ENCODE assay signal across 9 mouse cellular contexts in genomic region chr2:96318556-96318955, GRCm38 (mm10). TPM values are rescaled to one million over a fixed set of nuclear protein-coding genes. Genes with fewer than 3 reads are reported as not detected.
DNase-seq lines count a peak whose midpoint lies in the region; ATAC-seq lines count a peak whose summit lies in the region.
"Had no signal": no experiment of that assay in that cellular context is flagged by ENCODE, and none has a peak within 500 bp of the region (broad histone marks: within the 10 kb centered on the region; RNA-seq: fewer than 3 reads in every experiment).

No protein-coding gene starts in this region.

- ATAC-seq in limb, embryonic 11.5 days (ENCODE audit: insufficient number of reproducible peaks, low FRiP score, low TSS enrichment, low read depth) = no peak
- ATAC-seq in embryonic facial prominence, embryonic 11.5 days (replicated peaks; ENCODE audit: insufficient number of reproducible peaks, low FRiP score, low TSS enrichment, low read depth) = no peak
- no peak for ATAC-seq in hindbrain, embryonic 15.5 days (ENCODE audit: low FRiP score, low read depth)
- ATAC-seq: inflammation-experienced regulatory T-cells, adult 6 months had no signal

- no peaks in the 10 kb centered on the region for H3K27me3 ChIP-seq in limb, embryonic 11.5 days (ENCODE audit: control insufficient read depth, insufficient read depth, low read length)
- H3K27me3 ChIP-seq in limb, embryonic 10.5 days (ENCODE audit: low read depth, poor library complexity, severe bottlenecking) = peaks cover 12% of the 10 kb centered on the region; the same call in 1 of the 2 replicates
- no peaks in the 10 kb centered on the region for H3K27me3 ChIP-seq in embryonic facial prominence, embryonic 11.5 days (ENCODE audit: control insufficient read depth, insufficient read depth, low read length)
- H3K27me3 ChIP-seq in hindbrain, embryonic 15.5 days = no peaks in the 10 kb centered on the region

- H3K9ac ChIP-seq in limb, embryonic 11.5 days (ENCODE audit: low read length) = no peak overlapping the region
- H3K9ac ChIP-seq in embryonic facial prominence, embryonic 11.5 days (replicated peaks; ENCODE audit: low read length) = no peak overlapping the region
- peak overlapping the region; percentile 56 for H3K9ac ChIP-seq in hindbrain, embryonic 15.5 days

- H3K4me3 ChIP-seq in limb, embryonic 11.5 days (ENCODE audit: low read depth, low read length) = no peak overlapping the region
- H3K4me3 ChIP-seq in limb, embryonic 10.5 days = no peak overlapping the region; the same call in 1 of the 2 replicates
- no peak overlapping the region; the same call in 1 of the 2 replicates for H3K4me3 ChIP-seq in embryonic facial prominence, embryonic 11.5 days (ENCODE audit: low read depth, low read length)
- H3K4me3 ChIP-seq in hindbrain, embryonic 15.5 days = peak overlapping the region; percentile 50

- DNase-seq in limb, embryonic 11.5 days (ENCODE audit: low spot score) = no peak
- no peak for DNase-seq in limb, embryonic 10.5 days (ENCODE audit: low spot score)
- DNase-seq in embryonic facial prominence, embryonic 11.5 days (ENCODE audit: low spot score) = peak; percentile 8
- DNase-seq in retina, embryonic 14.5 days (ENCODE audit: low spot score) = peak; percentile 40
- DNase-seq in T-cell, adult 2 months (ENCODE audit: low spot score) = no peak
- no peak for DNase-seq in kidney, adult 8-10 months
- DNase-seq: lung, adult 2 months had no signal

- H3K4me1 ChIP-seq in limb, embryonic 11.5 days (ENCODE audit: control insufficient read depth, insufficient read depth, low read length) = no peaks in the 10 kb centered on the region
- H3K4me1 ChIP-seq in limb, embryonic 10.5 days = peaks cover 9% of the 10 kb centered on the region
- no peaks in the 10 kb centered on the region for H3K4me1 ChIP-seq in embryonic facial prominence, embryonic 11.5 days (ENCODE audit: control insufficient read depth, insufficient read depth, low read length)
- H3K4me1 ChIP-seq in hindbrain, embryonic 15.5 days (replicated peaks) = peaks cover 20% of the 10 kb centered on the region; the same call in 1 of the 2 replicates

- H3K27ac ChIP-seq in limb, embryonic 11.5 days (replicated peaks; ENCODE audit: low read depth, low read length) = no peak overlapping the region
- no peak overlapping the region for H3K27ac ChIP-seq in limb, embryonic 10.5 days
- no peak overlapping the region for H3K27ac ChIP-seq in embryonic facial prominence, embryonic 11.5 days (replicated peaks; ENCODE audit: low read depth, low read length)
- peak overlapping the region; percentile 88 for H3K27ac ChIP-seq in hindbrain, embryonic 15.5 days (replicated peaks)

- no peaks in the 10 kb centered on the region for H3K36me3 ChIP-seq in limb, embryonic 11.5 days (ENCODE audit: control insufficient read depth, insufficient read depth, low read length)
- no peaks in the 10 kb centered on the region for H3K36me3 ChIP-seq in limb, embryonic 10.5 days
- no peaks in the 10 kb centered on the region for H3K36me3 ChIP-seq in embryonic facial prominence, embryonic 11.5 days (replicated peaks; ENCODE audit: control insufficient read depth, insufficient read depth, low read depth, low read length)
- no peaks in the 10 kb centered on the region for H3K36me3 ChIP-seq in hindbrain, embryonic 15.5 days

- no peaks in the 10 kb centered on the region for H3K9me3 ChIP-seq in limb, embryonic 11.5 days (ENCODE audit: control insufficient read depth, low read length)
- no peaks in the 10 kb centered on the region for H3K9me3 ChIP-seq in limb, embryonic 10.5 days (replicated peaks)
- H3K9me3 ChIP-seq in embryonic facial prominence, embryonic 11.5 days (replicated peaks; ENCODE audit: control insufficient read depth, low read length) = no peaks in the 10 kb centered on the region
- no peaks in the 10 kb centered on the region for H3K9me3 ChIP-seq in hindbrain, embryonic 15.5 days

- H3K4me2 ChIP-seq in limb, embryonic 11.5 days (ENCODE audit: low read depth, severe bottlenecking) = peak overlapping the region; percentile 42; the same call in 1 of the 2 replicates
- H3K4me2 ChIP-seq in embryonic facial prominence, embryonic 11.5 days (ENCODE audit: low read depth, low read length) = no peak overlapping the region
- H3K4me2 ChIP-seq in hindbrain, embryonic 15.5 days = peak overlapping the region; percentile 69

- 19% methylated on average over 7 of the region's 7 CpGs for WGBS in limb, embryonic 11.5 days
- 22% methylated on average over 7 of the region's 7 CpGs for WGBS in limb, embryonic 10.5 days
- 10% methylated on average over 7 of the region's 7 CpGs for WGBS in embryonic facial prominence, embryonic 11.5 days
- 8% methylated on average over 7 of the region's 7 CpGs for WGBS in hindbrain, embryonic 15.5 days

RNA-seq across cellular contexts. Expression of gene Lrrc4c, which starts 0.6 kb away (rescaled TPM):
- polyA plus RNA-seq in limb, embryonic 11.5 days (2014; fragmentation: Nextera tagmentation; extraction: Ambion mirVana) = 0.13 and 0.16 TPM in 2 replicates
- polyA plus RNA-seq in limb, embryonic 10.5 days (2016; fragmentation: Nextera tagmentation; extraction: Ambion mirVana) = 0.36 and 0.43 TPM in 2 replicates
- 1.4 and 2.2 TPM in 2 replicates for polyA plus RNA-seq in embryonic facial prominence, embryonic 11.5 days (2014; fragmentation: Nextera tagmentation; extraction: Ambion mirVana)
- polyA plus RNA-seq in hindbrain, embryonic 15.5 days (2015; fragmentation: Nextera tagmentation; extraction: Ambion mirVana) = 33.4 and 35.0 TPM in 2 replicates

Comparison
In these comparisons a context has a peak if more than half of its experiments do, and no peak if none do; other contexts are left out.
1. DNase-seq: peak in embryonic facial prominence, embryonic 11.5 days (single experiment) and retina, embryonic 14.5 days (single experiment); none in limb, embryonic 11.5 days (single experiment), limb, embryonic 10.5 days (single experiment), T-cell, adult 2 months (single experiment) and kidney, adult 8-10 months (0 of 2).
2. RNA of gene Lrrc4c, which starts 0.6 kb away (polyA plus RNA-seq): 33.4 to 35.0 TPM in hindbrain, embryonic 15.5 days; 1.4 to 2.2 TPM in embryonic facial prominence, embryonic 11.5 days, 0.36 to 0.43 TPM in limb, embryonic 10.5 days and 0.13 to 0.16 TPM in limb, embryonic 11.5 days; every median in the first group is over 10 times any median in the second.